Mouse (Mus musculus) cerebellum, adult 9-11 months (tissue): ENCODE measurements at regions not wholly inside any gene's neighbourhood (a gene's known extent, or its start where the extent isn't known, plus 50 kb on each side); places are given as distances from the start of the nearest gene placed in this dataset.

Source experiments
- DNase-seq: peaks from one replicate; pipeline ENCODE4 v3.0.0; 2022

DNA sequence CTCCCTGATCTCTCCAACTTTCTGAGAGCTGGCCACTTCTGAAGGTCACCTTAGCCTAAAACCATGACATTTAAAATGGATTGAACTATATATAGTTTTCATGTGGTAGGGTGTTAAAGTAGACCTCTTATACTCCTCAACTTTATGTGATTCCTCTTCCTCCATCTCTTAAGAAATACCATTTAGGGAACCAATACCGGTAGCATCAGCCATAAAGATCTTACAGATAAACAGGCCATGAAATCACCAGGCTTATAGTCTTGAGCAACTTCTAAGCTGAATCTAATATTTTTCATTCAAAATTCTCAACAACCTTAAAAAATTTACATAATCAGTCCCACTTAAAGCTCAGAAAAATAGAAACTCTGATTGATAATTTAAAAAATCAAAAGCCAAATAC, 56.2 kb downstream of the Rpl36a-ps1 start:
- DNase-seq: no peak

DNA sequence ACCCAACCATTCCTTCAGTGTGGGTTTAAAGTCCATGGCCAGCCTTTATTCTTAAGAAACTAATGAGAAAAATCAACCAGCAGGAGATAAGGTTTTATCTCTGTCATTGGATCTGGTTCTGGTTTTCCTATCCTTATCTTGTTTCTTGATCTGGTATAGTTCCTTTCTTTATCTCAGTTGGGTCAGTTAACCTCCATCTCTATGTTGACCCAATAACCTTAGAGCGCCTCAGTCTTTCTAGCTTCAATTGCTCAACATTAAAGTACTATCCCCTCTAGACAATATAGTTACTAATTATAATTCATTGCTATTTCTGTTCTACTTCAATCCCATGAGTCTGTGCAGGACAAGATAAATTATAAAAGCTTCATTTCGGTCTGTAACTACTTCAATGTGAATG, 56.7 kb downstream of the Rpl36a-ps1 start:
- DNase-seq: no peak

DNA sequence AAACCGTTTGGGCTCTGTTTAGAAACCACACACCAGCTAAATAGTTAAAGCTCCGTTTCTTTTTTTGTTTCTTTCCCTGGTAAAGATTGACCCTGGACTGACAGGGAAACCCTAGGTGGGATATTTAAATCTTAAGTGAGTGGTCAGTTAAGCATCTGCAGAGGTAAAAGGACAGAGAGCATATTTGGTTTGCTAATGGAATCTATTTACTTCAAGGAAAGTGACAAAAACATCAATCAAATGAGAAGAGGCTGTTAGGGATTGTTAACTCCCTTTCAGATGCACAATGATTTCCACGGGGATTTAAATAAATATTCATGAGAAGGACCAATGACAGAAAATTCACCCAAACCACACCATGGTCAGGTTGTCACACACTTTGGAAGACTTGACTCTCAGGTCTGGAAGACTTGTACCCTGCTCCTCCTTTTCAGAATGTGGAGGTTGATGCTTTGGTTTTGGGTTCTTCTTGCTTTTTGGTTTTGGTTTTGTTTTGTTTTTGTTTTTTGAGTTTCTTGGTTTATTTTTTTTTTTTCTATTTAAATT, 60.7 kb downstream of the Rpl36a-ps1 start:
- no peak for DNase-seq

DNA sequence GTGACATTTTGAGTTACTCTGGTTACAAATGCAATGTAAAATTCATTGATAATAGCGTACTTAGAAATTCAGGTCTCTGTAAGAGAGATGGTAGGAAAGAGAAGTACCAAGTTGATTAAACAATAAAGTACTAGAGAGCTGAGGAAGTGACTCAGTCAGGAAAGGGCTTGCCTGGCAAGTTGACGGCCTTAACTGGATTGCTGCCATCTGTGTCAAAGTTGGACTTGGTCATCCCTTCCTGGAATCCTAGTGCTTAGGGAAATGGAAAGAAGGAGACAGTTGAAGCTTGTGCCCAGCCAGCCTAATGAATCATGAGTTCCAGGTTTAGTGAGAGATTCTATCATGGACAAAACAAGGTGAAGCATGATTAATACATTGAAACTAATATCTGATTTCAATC, 64.8 kb downstream of the Rpl36a-ps1 start:
- DNase-seq: no peak

DNA sequence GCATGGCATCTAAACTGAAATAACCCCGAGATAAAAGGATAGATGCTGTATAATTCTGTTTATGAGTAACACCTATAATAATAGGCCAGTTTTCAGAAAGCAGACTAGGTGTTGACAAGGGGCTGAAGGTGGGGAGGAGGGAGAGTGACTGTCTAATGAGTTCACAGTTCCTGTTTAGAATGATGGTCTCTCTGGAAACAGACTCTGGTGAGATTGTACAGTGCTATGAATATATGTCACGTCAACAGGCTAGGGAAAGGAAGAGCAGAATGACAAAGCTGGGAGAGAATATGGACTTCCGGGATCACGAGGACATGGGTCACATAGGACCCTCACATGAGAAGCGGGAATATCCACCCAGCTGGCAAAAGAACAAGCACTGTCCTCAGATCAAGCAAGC, 85.9 kb downstream of the Rpl36a-ps1 start:
- no peak for DNase-seq

DNA sequence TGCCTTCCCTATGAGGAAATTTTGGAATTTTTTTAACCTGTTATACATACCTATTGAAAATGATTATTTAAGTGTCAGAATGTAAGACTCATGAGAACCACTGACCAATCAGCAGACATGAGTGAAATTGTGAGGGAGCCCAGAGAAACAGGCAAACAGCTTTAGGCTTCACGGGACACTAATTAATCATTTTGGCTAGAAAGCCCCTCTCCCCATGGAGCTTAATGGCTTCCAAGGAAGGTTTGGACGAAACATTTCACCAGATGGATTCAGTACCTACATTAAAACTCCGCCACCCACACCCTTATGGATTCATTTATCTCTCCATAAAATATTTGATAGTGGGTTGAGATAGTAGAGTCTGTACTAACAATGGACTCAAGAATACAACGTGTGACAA, 95.2 kb downstream of the Rpl36a-ps1 start:
- no peak for DNase-seq

DNA sequence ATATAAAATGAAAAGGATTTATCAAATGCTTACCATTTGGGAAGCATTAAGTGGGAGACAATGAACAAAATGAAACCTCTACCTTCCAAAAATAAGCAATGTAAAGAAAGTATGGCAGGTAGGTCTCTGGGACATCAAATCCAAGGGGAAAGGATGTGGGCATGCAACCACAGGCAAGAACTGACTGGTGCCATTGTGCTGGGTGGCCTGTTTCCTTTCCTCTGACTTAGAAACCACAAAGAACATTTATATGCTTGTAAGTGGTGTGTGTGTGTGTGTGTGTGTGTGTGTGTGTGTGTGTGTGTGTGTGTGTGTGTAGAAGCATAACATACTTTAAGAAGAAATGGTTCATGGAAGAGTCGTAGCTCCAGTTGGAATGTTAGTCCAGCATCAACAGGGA, 96.7 kb downstream of the Rpl36a-ps1 start:
- no peak for DNase-seq

DNA sequence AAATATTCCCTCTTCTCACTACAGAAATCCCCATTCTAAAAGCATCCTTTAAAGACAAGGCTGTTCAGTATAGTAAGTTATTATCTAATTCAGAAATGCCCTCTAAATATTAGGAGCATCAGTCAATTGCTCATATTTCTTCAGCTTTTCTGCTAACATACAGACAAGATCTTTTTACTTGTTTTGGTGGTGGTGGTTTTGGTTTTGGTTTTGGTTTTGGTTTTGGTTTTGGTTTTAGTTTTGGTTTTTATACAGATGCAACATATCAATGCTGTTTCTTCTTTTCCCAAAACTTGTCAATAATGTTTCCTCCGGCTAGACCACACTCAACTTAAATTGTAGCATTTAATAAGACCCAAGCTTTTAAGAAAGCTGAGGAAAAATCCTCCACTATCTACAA, 98.2 kb downstream of the Rpl36a-ps1 start:
- DNase-seq: no peak

DNA sequence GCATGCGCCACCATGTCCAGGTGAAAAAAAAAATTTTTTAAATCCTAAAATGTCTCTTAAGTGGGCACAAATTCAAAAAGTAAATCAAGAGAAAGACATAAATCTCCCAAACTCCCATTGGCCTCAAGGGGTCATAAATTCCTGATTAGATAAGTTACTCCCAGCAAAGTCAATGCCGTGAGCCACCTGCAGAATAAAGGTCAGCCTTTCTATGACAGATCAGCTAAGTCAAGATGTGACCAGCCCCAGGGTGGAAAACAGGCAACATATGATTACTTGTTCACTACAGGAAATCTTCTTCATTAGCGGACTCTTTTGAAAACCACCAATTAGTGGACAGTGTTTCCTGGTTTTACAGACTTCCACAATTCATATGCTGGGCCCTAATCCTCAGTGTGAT, 101.4 kb downstream of the Rpl36a-ps1 start:
- no peak for DNase-seq

DNA sequence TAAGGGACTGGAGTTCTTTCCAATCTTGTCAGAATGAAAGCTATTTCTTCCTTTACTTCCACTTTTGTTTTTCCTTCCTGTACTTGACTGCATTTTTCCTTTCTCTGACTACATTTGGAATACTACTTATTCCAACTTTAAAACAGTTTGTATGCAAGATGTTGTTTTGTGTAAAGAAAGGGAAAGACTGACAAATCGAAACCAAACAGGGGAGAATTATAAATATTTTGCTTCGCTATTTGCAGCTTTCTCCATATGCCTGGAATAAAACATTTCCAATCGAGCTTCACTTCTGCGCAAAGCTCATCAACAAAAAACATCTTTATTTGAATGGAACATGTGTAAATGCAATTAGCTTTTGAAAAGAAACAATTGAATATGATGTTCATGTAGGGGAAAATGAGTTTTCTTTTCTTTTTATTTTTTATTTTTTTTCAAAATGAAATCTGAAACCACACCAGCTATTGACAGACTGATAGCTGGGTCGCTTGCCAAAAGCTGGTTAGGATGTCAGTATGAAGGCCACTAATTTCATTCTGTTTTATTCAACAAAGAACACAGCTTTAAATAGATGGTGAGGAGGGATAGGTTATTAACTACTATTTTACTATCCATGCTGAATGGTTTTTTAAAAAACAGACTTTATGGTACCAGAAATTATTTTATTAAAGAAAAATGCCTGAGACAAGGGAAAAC, 102.7 kb downstream of the Rpl36a-ps1 start:
- DNase-seq: no peak

DNA sequence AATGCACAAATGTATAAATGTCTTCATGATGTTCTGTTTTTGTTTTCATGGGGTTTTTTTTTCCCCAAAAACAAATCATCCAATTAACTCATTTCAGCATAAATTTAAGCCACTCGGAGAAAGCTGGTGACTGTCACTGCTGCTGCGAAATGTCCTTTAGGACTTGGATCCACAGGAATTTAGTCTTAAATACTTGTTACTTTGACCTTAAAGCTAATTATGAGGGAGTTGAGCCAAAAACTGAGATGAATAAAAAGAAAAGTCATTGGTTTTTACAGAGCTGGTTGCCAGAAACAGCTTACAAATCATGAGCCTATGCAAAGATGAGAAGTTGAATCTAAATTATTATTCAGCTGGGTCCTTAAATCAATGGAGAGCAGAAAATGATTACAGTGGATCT, 106.5 kb downstream of the Rpl36a-ps1 start:
- DNase-seq: no peak

DNA sequence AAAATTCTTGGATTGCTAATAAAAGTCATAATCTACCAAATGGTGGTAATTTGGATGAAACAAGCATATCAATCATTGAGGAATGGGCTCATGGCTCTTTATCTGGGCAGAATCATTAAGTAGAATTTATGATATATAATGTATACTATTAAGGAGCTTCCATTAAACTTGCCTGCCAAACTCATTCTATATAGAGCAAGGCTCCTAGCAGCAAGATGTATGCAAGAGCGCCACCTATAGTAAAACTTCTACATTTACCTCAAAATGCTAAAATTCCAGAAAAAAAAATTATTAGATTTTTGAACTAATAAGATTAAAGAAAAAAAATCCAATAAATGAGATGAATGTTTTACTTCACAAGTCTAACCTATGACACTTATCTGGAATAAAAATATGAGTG, 107.1 kb downstream of the Rpl36a-ps1 start:
- no peak for DNase-seq

DNA sequence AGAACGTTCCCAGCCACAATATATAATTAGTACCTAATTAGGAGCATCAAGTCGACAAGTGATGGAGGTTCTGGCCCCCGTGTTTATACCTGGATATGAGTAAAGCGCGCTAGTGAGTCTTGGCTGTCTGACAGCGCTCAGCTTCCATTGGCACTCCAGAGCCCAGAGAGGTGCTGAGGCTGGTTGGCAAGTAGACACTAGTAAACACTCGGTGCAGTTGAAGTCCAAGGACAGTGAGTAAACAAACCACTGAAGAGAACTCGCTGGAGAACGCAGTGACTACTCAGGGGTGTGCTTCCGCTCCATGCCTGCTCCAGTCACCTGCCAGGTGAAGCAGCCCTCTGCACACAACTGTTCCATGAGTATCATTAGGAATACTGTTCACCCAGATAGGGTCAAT, 111.5 kb downstream of the Rpl36a-ps1 start:
- DNase-seq: no peak

DNA sequence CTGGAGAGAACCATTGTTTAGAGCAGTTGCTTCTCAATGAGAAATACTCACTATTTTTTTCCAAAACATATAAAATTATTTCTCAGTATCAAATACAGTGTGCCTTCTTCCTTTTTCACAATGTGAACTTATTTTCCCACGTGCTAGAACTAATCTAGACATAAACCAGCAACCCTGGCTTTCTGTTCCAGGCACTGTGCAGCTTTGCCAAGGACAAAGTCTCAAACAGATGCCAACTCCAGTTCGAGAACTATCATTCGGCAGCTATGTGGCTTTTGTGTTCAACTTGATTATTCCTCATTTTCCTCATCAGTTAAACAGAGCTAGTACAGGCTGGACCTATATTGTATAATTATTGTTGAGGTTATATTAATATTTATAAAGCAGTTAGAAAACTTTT, 116.2 kb downstream of the Rpl36a-ps1 start:
- DNase-seq: no peak

DNA sequence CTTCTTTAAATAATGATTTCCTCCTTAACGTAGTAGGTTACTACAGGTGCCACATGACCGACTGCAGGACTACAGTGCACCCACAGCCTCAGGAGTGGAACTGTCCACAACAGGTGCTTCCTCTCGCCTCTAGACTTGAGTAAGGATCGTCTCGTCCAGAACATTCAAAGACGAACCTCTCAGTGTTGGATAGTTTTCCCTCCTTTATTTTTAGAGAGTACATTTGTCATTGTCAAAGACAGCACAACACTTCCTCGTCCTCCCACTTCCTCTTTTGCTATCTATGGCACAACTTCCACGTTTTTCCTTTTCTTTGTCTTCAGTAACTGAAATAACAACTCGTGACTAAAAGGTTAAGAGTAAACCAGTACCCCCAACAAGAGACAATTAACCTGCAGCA, 120.7 kb downstream of the Rpl36a-ps1 start:
- DNase-seq: no peak

DNA sequence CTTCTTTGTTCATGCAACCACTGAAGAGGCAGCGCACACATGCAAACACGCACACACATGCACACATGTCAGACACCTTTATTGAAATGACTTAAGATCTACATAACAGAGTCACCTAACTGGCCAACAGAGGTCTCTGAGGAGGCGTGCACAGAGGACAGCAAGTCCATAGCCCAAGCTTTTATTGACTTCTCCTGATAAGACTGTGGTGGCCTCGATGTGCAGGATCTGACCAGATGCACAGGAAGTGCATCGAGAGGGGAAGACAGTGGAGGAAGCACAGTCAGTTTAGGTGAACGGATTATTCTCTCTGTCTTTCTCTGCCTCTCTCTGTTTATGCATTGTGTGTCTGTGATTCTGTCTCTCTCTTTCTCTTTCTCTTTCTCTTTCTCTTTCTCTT, 124.2 kb downstream of the Rpl36a-ps1 start:
- no peak for DNase-seq

DNA sequence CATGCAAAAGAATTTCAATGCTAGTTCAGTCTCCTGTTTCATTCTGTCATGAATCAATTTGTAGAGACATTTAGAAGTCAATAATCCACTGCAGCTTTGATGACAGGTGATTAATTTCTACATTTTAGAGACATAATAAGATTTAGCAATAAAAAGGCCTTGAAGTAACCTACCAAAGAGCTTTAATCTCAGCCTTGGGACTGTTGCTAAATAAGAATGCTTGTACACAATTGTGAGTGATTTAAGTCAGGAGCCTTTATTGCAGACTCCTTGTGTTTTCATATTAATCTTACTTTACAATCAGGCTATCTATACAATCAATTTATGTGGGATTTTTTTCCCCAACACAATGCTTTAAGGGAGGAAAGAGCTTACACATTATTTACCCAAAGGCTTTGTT, 127.2 kb downstream of the Rpl36a-ps1 start:
- no peak for DNase-seq

DNA sequence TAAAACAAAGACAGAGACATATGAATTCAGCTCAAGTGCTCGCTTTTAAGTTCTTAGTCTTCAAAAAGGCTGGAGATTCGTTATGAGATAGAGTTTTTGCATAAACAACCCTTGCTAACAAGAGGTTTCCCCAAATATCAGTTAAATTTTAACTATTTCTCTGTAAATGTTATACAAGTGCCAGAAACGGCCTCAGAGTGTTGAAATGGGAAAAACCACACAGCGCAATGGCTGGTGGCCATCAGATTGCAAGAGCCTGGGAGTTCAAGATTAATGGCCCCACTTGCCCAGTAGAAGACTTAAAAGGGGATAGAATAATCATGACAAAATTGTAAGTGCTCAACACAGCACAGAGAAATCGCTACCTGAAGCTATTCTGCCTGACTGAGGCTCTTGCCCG, 130.1 kb downstream of the Rpl36a-ps1 start:
- DNase-seq: no peak

DNA sequence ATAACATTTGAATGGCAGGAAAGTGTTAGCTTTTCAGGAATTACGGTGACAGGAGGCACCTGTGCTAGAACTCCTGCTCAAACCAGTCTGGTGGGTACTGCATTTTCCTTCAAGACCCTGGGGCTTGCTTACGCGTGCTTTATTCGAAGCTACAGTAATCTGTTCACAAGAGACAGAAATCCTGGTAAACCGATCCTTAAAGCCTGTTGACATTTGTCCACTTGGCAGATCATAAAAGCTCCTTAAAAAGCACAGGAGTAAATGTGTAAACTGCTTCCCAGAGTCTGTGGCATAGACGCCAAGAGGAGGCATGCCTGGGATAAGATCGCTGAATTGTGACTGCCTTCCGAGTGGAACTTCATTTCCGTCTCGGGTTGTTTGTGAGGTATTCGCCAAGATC, 130.5 kb downstream of the Rpl36a-ps1 start:
- DNase-seq: no peak

DNA sequence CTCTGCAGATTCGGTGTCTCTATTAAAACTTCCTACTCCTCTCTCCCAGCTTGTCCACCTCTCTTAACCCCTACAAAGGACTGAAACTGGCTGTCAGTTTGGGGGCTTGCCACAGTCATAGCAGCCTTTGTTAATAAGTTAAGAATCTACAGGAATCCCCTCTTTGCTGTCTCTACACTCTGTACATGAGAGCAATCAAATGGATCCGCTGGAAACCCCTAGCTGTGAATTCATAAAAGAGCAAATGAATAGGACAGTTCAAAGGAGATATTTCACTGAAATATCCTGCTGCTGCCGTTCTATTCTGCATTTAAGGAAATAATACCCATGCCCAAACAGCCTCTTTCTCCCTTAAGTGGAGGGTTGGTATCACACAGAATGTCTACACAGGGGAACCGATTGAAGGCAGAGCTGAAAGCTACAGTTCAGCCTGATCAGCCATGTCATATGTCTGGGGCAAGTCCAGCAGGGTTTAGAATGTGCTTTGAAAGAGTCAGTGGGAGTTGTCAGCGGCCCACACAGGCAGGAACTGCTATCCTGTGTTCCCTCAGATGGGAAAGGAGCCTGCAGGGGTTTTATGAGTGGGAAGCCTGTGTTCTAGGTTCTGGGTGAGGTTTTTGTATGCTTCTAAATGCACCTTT, 131.9 kb downstream of the Rpl36a-ps1 start:
- DNase-seq: no peak

DNA sequence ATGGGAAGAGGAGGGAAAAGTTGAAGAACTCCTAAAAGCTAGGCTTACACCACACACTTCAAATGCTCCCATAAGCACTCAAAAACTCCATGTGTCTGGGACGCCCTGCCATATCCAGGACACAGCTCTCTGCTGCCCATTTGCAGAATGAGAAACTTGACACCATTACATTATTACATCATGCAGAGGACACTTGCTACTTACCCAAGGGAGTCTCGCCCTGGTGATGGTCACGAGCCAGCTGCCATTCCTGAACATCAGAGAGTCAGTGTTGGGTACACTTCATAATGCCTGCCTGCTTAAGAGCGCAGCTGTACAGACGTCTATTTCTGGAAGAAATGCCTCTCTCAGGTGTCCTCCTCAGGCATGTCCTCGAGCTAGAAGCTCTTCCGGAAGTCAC, 135.3 kb downstream of the Rpl36a-ps1 start:
- DNase-seq: no peak

DNA sequence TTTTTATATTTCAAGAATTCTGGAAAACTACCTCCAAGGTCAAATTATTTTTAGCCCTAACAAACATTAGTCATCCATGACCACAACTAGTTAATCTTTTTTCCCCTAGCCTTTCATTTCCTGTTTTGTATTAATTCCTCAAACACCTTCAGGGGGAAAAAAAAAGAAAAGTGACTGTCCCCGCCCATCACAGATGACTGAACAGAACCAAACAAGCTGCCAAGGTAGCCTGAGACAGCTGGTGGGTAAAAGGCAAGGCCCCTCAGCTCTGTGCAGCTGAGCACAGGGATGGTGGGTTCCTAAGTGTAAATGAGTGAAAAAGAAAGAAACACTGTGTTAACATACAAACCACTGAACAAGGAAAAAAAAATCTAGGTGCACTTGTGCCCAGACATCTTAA, 145.6 kb downstream of the Rpl36a-ps1 start:
- DNase-seq: no peak

DNA sequence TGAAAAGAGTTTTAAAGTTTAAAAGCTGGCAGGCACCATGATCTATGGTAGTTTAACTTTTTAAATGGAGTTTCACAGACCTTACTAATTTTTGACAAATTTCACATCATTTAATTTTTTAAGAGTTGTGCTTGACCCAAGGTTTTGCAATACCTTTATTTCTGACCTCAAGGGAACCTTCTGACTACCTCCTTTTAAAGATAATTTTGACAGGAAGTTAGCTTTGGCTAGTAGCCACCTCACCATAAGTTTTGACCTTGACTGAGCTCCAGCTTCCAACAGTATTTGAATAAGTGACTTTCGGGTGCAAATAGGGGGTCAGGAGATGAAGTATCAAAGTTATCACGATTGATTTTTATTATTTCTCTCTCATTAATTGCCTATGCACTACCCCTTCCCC, 149.9 kb downstream of the Rpl36a-ps1 start:
- no peak for DNase-seq

DNA sequence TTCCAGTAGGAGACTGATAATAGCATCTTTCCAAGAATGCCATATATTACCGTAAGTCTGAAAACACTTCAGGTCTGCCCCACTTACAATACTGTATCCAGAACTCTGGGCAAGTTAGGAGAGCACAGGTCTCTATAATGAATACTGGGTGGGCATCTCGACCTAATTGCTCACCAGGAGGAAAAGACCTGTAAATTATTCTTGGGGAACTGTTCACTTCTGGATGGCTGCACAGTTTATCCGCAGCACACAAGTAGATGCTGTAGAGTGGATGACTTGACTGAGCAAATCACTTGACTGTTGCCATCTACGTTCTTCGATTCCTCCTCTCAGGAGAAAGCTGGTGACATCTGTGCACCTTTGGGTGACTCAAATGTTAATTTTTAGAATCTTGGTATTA, 159.8 kb downstream of the Rpl36a-ps1 start:
- DNase-seq: no peak
